Mouse (Mus musculus) heart, postnatal 0 days (tissue): ENCODE measurements around the gene Itgb3.

Source experiments
- CTCF ChIP-seq: IDR thresholded peaks from 2 replicates; pipeline ENCODE4 v1.5.1; 2016; ENCODE audit warnings: antibody characterized with exemption, control low read depth, low read depth
- EP300 ChIP-seq: IDR thresholded peaks from 2 replicates; pipeline ENCODE4 v1.6.1; 2016; ENCODE audit warnings: antibody characterized with exemption, low read depth

DNA sequence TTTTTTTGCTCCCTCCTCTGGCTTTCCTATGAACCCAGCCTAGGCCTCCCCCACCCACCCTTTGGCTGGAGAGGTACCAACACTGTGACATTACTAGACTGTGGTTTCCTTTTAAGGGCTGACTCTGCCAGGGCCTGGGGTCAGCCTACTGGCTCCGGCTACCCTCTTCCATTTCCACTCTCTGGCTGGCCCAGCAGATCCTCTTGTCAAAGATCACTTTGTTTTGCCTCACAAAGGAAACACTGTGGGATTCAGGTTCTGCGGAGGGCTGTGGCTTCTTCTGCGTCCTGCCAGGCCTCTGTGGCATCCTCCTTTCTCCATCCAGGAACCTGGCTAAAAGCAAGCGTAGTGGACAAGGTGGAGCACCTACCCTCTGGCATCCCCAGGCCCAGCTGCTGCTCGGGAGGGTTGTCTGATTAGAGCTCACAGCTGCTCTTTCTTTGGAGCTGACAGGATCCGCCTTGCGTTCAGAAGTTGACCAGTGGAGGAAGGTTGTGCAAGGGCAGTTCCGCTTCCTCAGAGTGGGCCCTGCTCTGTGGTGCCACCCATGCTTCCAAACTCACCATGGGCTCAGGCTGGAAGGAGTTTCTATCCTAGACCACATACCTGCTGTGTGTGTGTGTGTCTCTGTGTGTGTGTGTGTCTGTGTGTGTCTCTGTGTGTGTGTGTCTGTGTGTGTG lies 39.5 kb downstream of the Itgb3 start:
- TF ChIP-seq CTCF (no peak), EP300 (no peak)
